Mouse (Mus musculus) liver, postnatal 0 days (tissue): Measurements from ENCODE around the gene Calml3.

Source experiments
- CTCF ChIP-seq: sonication (generic); IDR thresholded peaks from 2 replicates; pipeline ENCODE4 v1.5.1; 2016; ENCODE audit warnings: antibody characterized with exemption, low read depth
- EP300 ChIP-seq: IDR thresholded peaks from 2 replicates; pipeline ENCODE4 v1.6.1; 2016; ENCODE audit warnings: antibody characterized with exemption, low read depth, mild to moderate bottlenecking

DNA sequence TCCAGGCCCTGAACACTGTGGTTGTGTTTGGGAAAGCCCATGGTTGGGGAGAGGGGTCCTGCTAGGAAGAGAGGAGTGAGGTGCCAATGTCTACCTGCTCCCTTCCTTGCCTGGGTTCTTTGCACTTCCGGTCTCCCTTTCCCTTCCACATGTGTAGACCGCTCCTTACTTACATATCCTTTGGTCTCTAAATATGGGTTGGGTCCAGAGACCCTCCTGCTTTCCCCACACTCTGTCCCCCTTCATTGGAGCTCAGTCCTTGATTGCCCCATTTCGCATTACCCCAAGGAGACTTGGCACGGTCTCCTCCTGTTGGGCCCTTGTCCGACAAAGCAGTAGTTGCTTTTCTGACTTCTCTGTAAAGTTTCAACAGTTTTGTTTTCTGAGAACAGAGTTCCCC, 32.9 kb downstream of the Calml3 start:
- no peak for TF ChIP-seq CTCF
- no peak for TF ChIP-seq EP300
